Mouse (Mus musculus) limb, embryonic 15.5 days (tissue): ENCODE results near the gene Spocd1. TPM values are rescaled to one million over a fixed set of nuclear protein-coding genes. Genes with fewer than 3 reads are reported as not detected.

Source experiments
- ATAC-seq: fragments of 200-750 bp; cut with Nextera tagmentation; 2 replicates; pipeline ENCODE4 v1.8.0; 2017; ENCODE audit warnings: low read depth, moderate TSS enrichment; ENCODE audit not compliant: insufficient number of reproducible peaks, low FRiP score, low TSS enrichment
- H3K27ac ChIP-seq: fragments of 300-500 bp; sonication (generic); 2 replicates; pipeline ENCODE4 v1.5.1; 2015; ENCODE audit warnings: moderate library complexity, mild to moderate bottlenecking, inconsistent platforms
- H3K27me3 ChIP-seq: fragments of 300-500 bp; sonication (generic); 2 replicates; pipeline ENCODE4 v1.6.1; 2015; ENCODE audit warnings: inconsistent platforms
- H3K36me3 ChIP-seq: fragments of 300-500 bp; sonication (generic); 2 replicates; pipeline ENCODE4 v1.6.1; 2015; ENCODE audit warnings: inconsistent platforms
- H3K4me1 ChIP-seq: fragments of 300-500 bp; sonication (generic); 2 replicates; pipeline ENCODE4 v1.6.1; 2015; ENCODE audit warnings: inconsistent platforms
- H3K4me2 ChIP-seq: fragments of 300-500 bp; sonication (generic); 2 replicates; pipeline ENCODE4 v1.6.1; 2015; ENCODE audit warnings: mild to moderate bottlenecking, inconsistent platforms
- H3K4me3 ChIP-seq: fragments of 300-500 bp; sonication (generic); 2 replicates; pipeline ENCODE4 v1.5.1; 2015; ENCODE audit warnings: mild to moderate bottlenecking, inconsistent platforms
- H3K9ac ChIP-seq: fragments of 300-500 bp; sonication (generic); 2 replicates; pipeline ENCODE4 v1.6.1; 2015; ENCODE audit warnings: inconsistent platforms
- H3K9me3 ChIP-seq: fragments of 300-500 bp; sonication (generic); 2 replicates; pipeline ENCODE4 v1.6.1; 2016; ENCODE audit warnings: inconsistent platforms
- WGBS: fragments of 180-500 bp; shearing (Covaris S2); methylation state at CpG from one replicate; pipeline ENCODE4 v1.1.7; 2015; 5-methylcytosine and 5-hydroxymethylcytosine counted together
- polyA plus RNA-seq: library from polyadenylated mRNA; unstranded; fragments of >200 nt; fragmentation: Nextera tagmentation; extraction: Ambion mirVana; gene quantifications from 2 replicates; pipeline ENCODE4 v1.2.1, GENCODE M21; 2015

The Spocd1 gene
- polyA plus RNA-seq, 1 experiment from 2014 or later, result 0.08 TPM

- Histone ChIP-seq H3K4me1 (peaks cover 19% of the 10 kb centered on the region), H3K4me2 (no peak overlapping the region), H3K4me3 (no peak overlapping the region), H3K36me3 (peaks cover 9% of the 10 kb centered on the region), H3K27me3 (0 out of 2 replicates have a peak, but pooled peaks cover 6% of the 10 kb centered on the region), H3K9me3 (no peaks in the 10 kb centered on the region), H3K9ac (no peak overlapping the region), H3K27ac (no peak overlapping the region)
- no peak for ATAC-seq
- WGBS, result 79% methylated on average over 16 of the region's 16 CpGs
Measured at GRCm38 (mm10) chr4:129993944-129994695, 65.1 kb downstream of the Spocd1 start.

GRCm38 (mm10) chr4:129994728-129995127 is 65.7 kb downstream of the Spocd1 start:
- H3K36me3 ChIP-seq, result peaks cover 9% of the 10 kb centered on the region
- H3K4me1 ChIP-seq, result peaks cover 16% of the 10 kb centered on the region; the same call in 1 of the 2 replicates
- H3K4me2 ChIP-seq, result no peak overlapping the region
- H3K4me3 ChIP-seq, result no peak overlapping the region
- no peak overlapping the region for H3K9ac ChIP-seq
- 0 out of 2 replicates have a peak, but pooled peaks cover 6% of the 10 kb centered on the region for H3K27me3 ChIP-seq
- no peaks in the 10 kb centered on the region for H3K9me3 ChIP-seq
- H3K27ac ChIP-seq, result no peak overlapping the region
- ATAC-seq, result no peak
- WGBS, result 85% methylated on average over 5 of the region's 5 CpGs

GRCm38 (mm10) chr4:129995255-129995654 is 66.2 kb downstream of the Spocd1 start:
- H3K4me1 ChIP-seq, result 0 out of 2 replicates have a peak, but pooled peaks cover 11% of the 10 kb centered on the region
- ATAC-seq, result no peak
- 0 out of 2 replicates have a peak, but pooled peaks cover 6% of the 10 kb centered on the region for H3K27me3 ChIP-seq
- no peak overlapping the region for H3K4me2 ChIP-seq
- no peaks in the 10 kb centered on the region for H3K9me3 ChIP-seq
- no peak overlapping the region for H3K27ac ChIP-seq
- H3K9ac ChIP-seq, result no peak overlapping the region
- H3K36me3 ChIP-seq, result peaks cover 9% of the 10 kb centered on the region
- 81% methylated on average over 8 of the region's 8 CpGs for WGBS
- H3K4me3 ChIP-seq, result no peak overlapping the region

- Histone ChIP-seq H3K9me3 (no peaks in the 10 kb centered on the region), H3K27ac (no peak overlapping the region), H3K4me2 (no peak overlapping the region), H3K4me1 (0 out of 2 replicates have a peak, but pooled peaks cover 9% of the 10 kb centered on the region), H3K36me3 (peaks cover 9% of the 10 kb centered on the region), H3K4me3 (no peak overlapping the region), H3K27me3 (0 out of 2 replicates have a peak, but pooled peaks cover 6% of the 10 kb centered on the region), H3K9ac (no peak overlapping the region)
- ATAC-seq, result no peak
- 75% methylated on average over 4 of the region's 4 CpGs for WGBS
Measured at GRCm38 (mm10) chr4:129996015-129996414, 67.0 kb downstream of the Spocd1 start.

- Histone ChIP-seq H3K4me3 (no peak overlapping the region), H3K4me1 (peaks cover 19% of the 10 kb centered on the region), H3K4me2 (no peak overlapping the region), H3K36me3 (no peaks in the 10 kb centered on the region), H3K9ac (no peak overlapping the region), H3K27ac (no peak overlapping the region), H3K9me3 (no peaks in the 10 kb centered on the region), H3K27me3 (0 out of 2 replicates have a peak, but pooled peaks cover 6% of the 10 kb centered on the region)
- 52% methylated on average over 11 of the region's 11 CpGs for WGBS
- ATAC-seq, result no peak
Measured at GRCm38 (mm10) chr4:129998124-129998523, 69.1 kb downstream of the Spocd1 start.

- no peak overlapping the region for H3K9ac ChIP-seq
- H3K27ac ChIP-seq, result no peak overlapping the region
- peaks cover 4% of the 10 kb centered on the region; the same call in 1 of the 2 replicates for H3K27me3 ChIP-seq
- H3K36me3 ChIP-seq, result no peaks in the 10 kb centered on the region
- H3K4me3 ChIP-seq, result no peak overlapping the region
- no peak overlapping the region for H3K4me2 ChIP-seq
- peaks cover 14% of the 10 kb centered on the region for H3K4me1 ChIP-seq
- 31% methylated on average over 5 of the region's 5 CpGs for whole genome bisulfite sequencing
- no peaks in the 10 kb centered on the region for H3K9me3 ChIP-seq
- ATAC-seq, result no peak
Measured at GRCm38 (mm10) chr4:130001710-130002109, 72.7 kb downstream of the Spocd1 start.

- 67% methylated on average over 10 of the region's 10 CpGs for WGBS
- H3K9me3 ChIP-seq, result no peaks in the 10 kb centered on the region
- no peak overlapping the region for H3K4me2 ChIP-seq
- H3K36me3 ChIP-seq, result no peaks in the 10 kb centered on the region
- no peak overlapping the region for H3K4me3 ChIP-seq
- peaks cover 17% of the 10 kb centered on the region for H3K4me1 ChIP-seq
- no peak for ATAC-seq
- H3K9ac ChIP-seq, result no peak overlapping the region
- H3K27me3 ChIP-seq, result peaks cover 8% of the 10 kb centered on the region; the same call in 1 of the 2 replicates
- no peak overlapping the region for H3K27ac ChIP-seq
Measured at GRCm38 (mm10) chr4:130002157-130002556, 73.1 kb downstream of the Spocd1 start.

- H3K36me3 ChIP-seq, result peaks cover 19% of the 10 kb centered on the region
- no peak for ATAC-seq
- H3K4me2 ChIP-seq, result no peak overlapping the region
- H3K27ac ChIP-seq, result no peak overlapping the region
- H3K9me3 ChIP-seq, result no peaks in the 10 kb centered on the region
- peaks cover 25% of the 10 kb centered on the region; the same call in 1 of the 2 replicates for H3K27me3 ChIP-seq
- WGBS, result 50% methylated on average over 9 of the region's 9 CpGs
- peaks cover 17% of the 10 kb centered on the region for H3K4me1 ChIP-seq
- no peak overlapping the region for H3K4me3 ChIP-seq
- no peak overlapping the region for H3K9ac ChIP-seq
Measured at GRCm38 (mm10) chr4:130005593-130005992, 76.5 kb downstream of the Spocd1 start.

GRCm38 (mm10) chr4:130006533-130006932 is 77.5 kb downstream of the Spocd1 start:
- Histone ChIP-seq H3K27ac (no peak overlapping the region), H3K9me3 (no peaks in the 10 kb centered on the region), H3K4me1 (peaks cover 14% of the 10 kb centered on the region), H3K36me3 (peaks cover 26% of the 10 kb centered on the region), H3K4me2 (peak overlapping the region; percentile 55), H3K27me3 (peaks cover 25% of the 10 kb centered on the region; the same call in 1 of the 2 replicates), H3K4me3 (peak overlapping the region; percentile 26), H3K9ac (no peak overlapping the region)
- 13% methylated on average over 25 of the region's 25 CpGs for WGBS
- 0 out of 2 replicates have a peak, but pooled peaks have one; percentile 17 for ATAC-seq

Other genes starting within 250 kb of the Spocd1 start
- gene Tmem39b, start 232.4 kb upstream of the Spocd1 start, polyA plus RNA-seq, result 12.9 and 15.9 TPM in 2 replicates
- 79.2 and 95.9 TPM in 2 replicates for gene Khdrbs1, start 186.9 kb upstream of the Spocd1 start, polyA plus RNA-seq
- 339 and 355 TPM in 2 replicates for gene Ptp4a2, start 118.0 kb upstream of the Spocd1 start, polyA plus RNA-seq
- 3.6 and 4.7 TPM in 2 replicates for gene Adgrb2, start 55.6 kb downstream of the Spocd1 start, polyA plus RNA-seq
- 175 and 199 TPM in 2 replicates for gene Col16a1, start 118.6 kb downstream of the Spocd1 start, polyA plus RNA-seq
- gene Pef1, start 173.3 kb downstream of the Spocd1 start, polyA plus RNA-seq, result 68.1 and 75.1 TPM in 2 replicates
- 0.10 and 0.12 TPM in 2 replicates for gene Hcrtr1, start 210.1 kb downstream of the Spocd1 start, polyA plus RNA-seq
- gene Tinagl1, start 245.9 kb downstream of the Spocd1 start, polyA plus RNA-seq, result 31.0 and 32.6 TPM in 2 replicates